Mouse (Mus musculus): ENCODE measurements around the gene 1700015G11Rik.

1700015G11Rik gene

GRCm38 (mm10) chr7:51967581-51967980, 47.9 kb downstream of the 1700015G11Rik start:
- no peak for DNase-seq (ENCODE audit: low spot score)

GRCm38 (mm10) chr7:51964681-51965080, 50.8 kb downstream of the 1700015G11Rik start:
- DNase-seq (ENCODE audit: low spot score) = no peak

DNA sequence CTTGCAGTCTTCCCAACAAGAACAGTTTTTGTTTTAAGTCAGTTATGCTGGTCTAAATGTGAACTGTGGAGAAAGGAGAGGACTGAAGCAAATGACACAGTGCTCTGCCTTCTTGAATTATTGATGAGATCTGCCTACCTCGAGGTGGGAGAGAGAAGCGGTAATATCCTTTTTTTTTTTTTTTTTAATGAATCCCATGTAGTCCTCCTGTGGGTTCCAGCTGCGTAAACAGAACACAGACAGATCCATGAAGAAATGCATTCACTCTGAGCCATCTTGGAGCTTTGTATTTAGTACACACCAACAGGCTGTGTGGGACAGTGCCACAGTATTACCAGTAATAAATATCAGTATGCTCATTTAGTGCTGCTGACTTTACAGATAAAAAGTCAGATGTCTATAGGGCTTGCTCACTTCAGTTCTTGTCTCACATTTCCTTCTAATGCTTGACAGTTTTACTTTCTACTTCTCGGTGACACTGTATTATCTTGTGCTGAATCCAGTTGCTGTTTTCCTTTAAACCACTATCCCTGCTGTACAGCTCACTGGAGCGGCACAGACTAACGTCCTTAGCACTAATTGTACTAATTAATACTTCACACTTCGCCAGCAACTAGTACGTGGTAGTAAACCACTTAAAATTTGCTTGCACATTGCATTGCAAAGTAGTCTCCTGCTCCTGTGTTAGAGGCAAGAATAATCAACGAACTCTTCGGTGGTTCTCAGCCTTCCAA, 53.1 kb downstream of the 1700015G11Rik start:
- no peak for DNase-seq (ENCODE audit: low spot score)
